Mouse (Mus musculus) spleen, adult 10 weeks (tissue): ENCODE results near the gene Elf2. TPM values are rescaled to one million over a fixed set of nuclear protein-coding genes. Genes with fewer than 3 reads are reported as not detected.

Experiments
- polyA plus RNA-seq: library from polyadenylated mRNA; stranded (reverse); fragments of 350-450 nt; fragmentation: Illumina TruSeq; extraction: RNeasy Lipid Tissue Mini Kit (QIAGEN cat#74804); gene quantifications from one replicate; pipeline ENCODE4 v1.2.3, GENCODE M21; 2015; ENCODE audit warnings: low replicate concordance; ENCODE audit not compliant: insufficient read depth

Gene Elf2
- polyA plus RNA-seq: 73.6 TPM

DNA sequence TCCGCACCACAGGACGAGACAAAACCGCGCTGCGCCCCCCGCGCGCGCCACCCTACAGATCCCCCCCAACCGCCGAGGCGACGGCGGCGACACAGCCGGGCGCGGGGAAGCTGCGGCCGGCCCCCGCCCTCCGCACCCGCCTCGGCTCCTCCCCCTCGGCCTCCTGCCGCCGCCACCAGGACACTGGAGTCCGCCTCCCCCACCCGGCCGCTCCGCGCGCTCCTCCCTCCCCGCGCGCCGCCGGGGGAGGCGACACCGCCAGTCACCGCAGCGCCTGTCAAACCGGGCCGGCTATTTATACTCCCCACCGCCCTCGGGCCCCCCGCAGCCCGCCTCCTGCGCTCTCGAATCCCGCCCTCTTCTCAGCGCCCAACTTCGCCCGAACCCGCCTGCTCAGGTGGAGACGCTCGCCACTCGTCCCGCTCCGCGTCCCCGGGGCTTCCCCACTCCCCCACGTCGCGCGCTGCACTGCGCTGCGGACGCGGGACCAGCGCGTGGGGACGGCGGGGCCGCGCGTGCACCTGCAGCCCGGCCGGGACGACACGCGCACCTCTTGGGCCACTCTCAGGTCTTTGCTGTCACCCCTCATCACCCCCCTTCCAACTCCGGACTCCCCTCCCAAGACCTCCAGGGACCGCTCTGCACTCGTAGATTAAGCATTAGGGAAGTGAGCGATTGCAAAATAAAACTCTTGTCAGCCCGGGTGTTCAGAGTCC lies at the start of gene Elf2:
Elf2 (minus strand) TSS at position 112 of the 716 bp plus-strand sequence.

GRCm38 (mm10) chr3:51224363-51225225 lies 115.9 kb downstream of the Elf2 start, which contains the start of gene Noct:
Gene Noct (plus strand): TSS chr3:51224447.

Other genes with a start within 250 kb of the Elf2 start
- 9.1 TPM for gene Noct, start 116.2 kb downstream of the Elf2 start, polyA plus RNA-seq
- gene Mgarp, start 56.1 kb upstream of the Elf2 start, polyA plus RNA-seq: 0.52 TPM
- gene Ndufc1, start 68.3 kb upstream of the Elf2 start, polyA plus RNA-seq: 76.5 TPM
- gene Naa15, start 74.5 kb upstream of the Elf2 start, polyA plus RNA-seq: 65.5 TPM
- gene Rab33b, start 143.3 kb upstream of the Elf2 start, polyA plus RNA-seq: 24.1 TPM
- gene Setd7, start 220.2 kb upstream of the Elf2 start, polyA plus RNA-seq: 46.8 TPM